Mouse (Mus musculus): ENCODE data around the gene Borcs6. TPM values are rescaled to one million over a fixed set of nuclear protein-coding genes. Genes with fewer than 3 reads are reported as not detected.

Borcs6 gene
- total and polyA plus RNA-seq, 3 experiments, result 9.2 to 9.3 TPM; not detected in 1

DNA sequence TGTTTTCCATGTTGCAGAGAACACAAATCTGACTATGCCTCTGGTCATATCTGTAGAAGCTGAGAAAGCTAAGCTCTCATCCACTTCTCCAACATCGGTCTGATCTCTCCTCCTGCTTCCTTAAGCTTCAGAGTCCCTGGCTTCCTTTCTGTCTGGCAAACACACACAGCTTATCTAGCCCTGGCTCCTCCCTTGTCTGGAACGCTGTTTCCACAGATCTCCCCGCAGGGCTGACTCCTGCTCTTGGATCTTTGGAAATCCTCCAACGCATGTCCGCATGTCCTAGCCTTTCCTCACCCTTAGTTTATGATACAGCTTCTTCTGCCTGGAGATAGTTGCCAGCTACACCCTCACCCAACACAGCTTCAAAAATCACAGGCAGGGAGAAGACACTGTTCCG, 8.1 kb downstream of the Borcs6 start:
- peaks cover 5% of the 10 kb centered on the region; the same call in 1 of the 2 replicates for H3K79me2 ChIP-seq (ENCODE audit: control insufficient read depth, insufficient read depth, low read length, poor library complexity)
- no peak overlapping the region for H3K9ac ChIP-seq (ENCODE audit: control insufficient read depth, low read depth, low read length, poor library complexity, severe bottlenecking)
- H3K9me3 ChIP-seq (replicated peaks; ENCODE audit: insufficient read depth, low read length), result no peaks in the 10 kb centered on the region
- no peak overlapping the region for H3K4me3 ChIP-seq (ENCODE audit: control insufficient read depth in 1 of 2, insufficient read depth in 1 of 2, low read depth in 2 of 2, low read length in 2 of 2)
- no peak for DNase-seq (ENCODE audit: low read depth, low spot score)
- TF ChIP-seq ETS1 (IDR thresholded peaks at IDR 0.05; ENCODE audit: low read depth, low read length) (no peak), MAZ (IDR thresholded peaks at IDR 0.05; ENCODE audit: low read depth, low read length) (no peak), NRF1 (IDR thresholded peaks at IDR 0.05; ENCODE audit: insufficient read depth, low read depth, low read length, poor library complexity, severe bottlenecking) (no peak), ZC3H11A (IDR thresholded peaks at IDR 0.05; ENCODE audit: low read depth, low read length) (no peak), CHD1 (IDR thresholded peaks at IDR 0.05; ENCODE audit: low read depth, low read length) (no peak), NELFE (IDR thresholded peaks at IDR 0.05; ENCODE audit: low read depth, low read length) (no peak), SMC3 (IDR thresholded peaks at IDR 0.05; ENCODE audit: low read depth, low read length) (no peak), E2F4 (IDR thresholded peaks at IDR 0.05; ENCODE audit: borderline replicate concordance, low read depth, low read length) (no peak), TAL1 (IDR thresholded peaks at IDR 0.05; ENCODE audit: low read length) (no peak), MXI1 (IDR thresholded peaks at IDR 0.05; ENCODE audit: low read depth, low read length) (no peak), MAFK (IDR thresholded peaks at IDR 0.05; ENCODE audit: borderline replicate concordance, low read depth, low read length) (no peak), HCFC1 (IDR thresholded peaks at IDR 0.05; ENCODE audit: low read depth, low read length) (no peak), ELF1 (IDR thresholded peaks at IDR 0.05; ENCODE audit: low read depth, low read length) (no peak), SIN3A (IDR thresholded peaks at IDR 0.05; ENCODE audit: low read length) (no peak), EP300 (IDR thresholded peaks at IDR 0.05; ENCODE audit: low read depth in 1 of 2, low read length in 2 of 2) (no peak), BHLHE40 (IDR thresholded peaks at IDR 0.05; ENCODE audit: borderline replicate concordance, low read depth, low read length) (no peak)
- H3K27me3 ChIP-seq (ENCODE audit: control insufficient read depth in 1 of 2, insufficient read depth in 2 of 2, low read length in 2 of 2), result no peaks in the 10 kb centered on the region
- no peak overlapping the region for H3K27ac ChIP-seq (ENCODE audit: control insufficient read depth, low read depth, low read length)
- peaks cover 0 to 8% of the 10 kb centered on the region in 2 experiments; a peak in 1 of 4 replicates for H3K4me1 ChIP-seq (ENCODE audit: control insufficient read depth in 1 of 2, insufficient read depth in 2 of 2, low read length in 2 of 2)
- H3K36me3 ChIP-seq (ENCODE audit: control insufficient read depth in 1 of 2, insufficient read depth in 2 of 2, low read length in 2 of 2), result peaks cover 0 to 2% of the 10 kb centered on the region in 2 experiments; a peak in 1 of 4 replicates

DNA sequence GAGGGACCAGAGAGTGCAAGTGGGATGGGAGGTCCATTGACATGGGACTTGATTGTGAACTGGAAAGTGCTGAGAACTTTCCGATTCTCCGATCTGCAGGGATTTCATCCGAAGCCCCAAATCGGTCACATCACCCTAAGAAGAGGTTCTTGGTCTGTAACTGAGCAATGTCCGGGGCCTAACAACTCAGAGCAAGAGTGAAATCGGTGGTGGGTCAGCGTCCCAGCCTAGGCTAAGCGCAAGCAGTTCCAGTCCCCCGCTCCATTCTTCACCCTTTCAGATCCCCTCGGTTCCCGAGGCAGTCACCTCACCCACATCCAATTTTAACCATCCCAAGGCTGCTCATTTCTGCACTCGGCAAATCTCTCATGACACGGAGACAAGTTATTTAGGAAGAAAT, 10.6 kb downstream of the Borcs6 start:
- no peak for DNase-seq (ENCODE audit: low read depth, low spot score)
- peaks cover 5% of the 10 kb centered on the region; the same call in 1 of the 2 replicates for H3K79me2 ChIP-seq (ENCODE audit: control insufficient read depth, insufficient read depth, low read length, poor library complexity)
- TF ChIP-seq MYC (IDR thresholded peaks at IDR 0.05; ENCODE audit: low read depth, low read length), result no peak
- TF ChIP-seq E2F4 (IDR thresholded peaks at IDR 0.05; ENCODE audit: borderline replicate concordance, low read depth, low read length), result no peak
- no peak for TF ChIP-seq NELFE (IDR thresholded peaks at IDR 0.05; ENCODE audit: low read depth, low read length)
- no peak for TF ChIP-seq MAFK (IDR thresholded peaks at IDR 0.05; ENCODE audit: borderline replicate concordance, low read depth, low read length)
- TF ChIP-seq GATA1 (IDR thresholded peaks at IDR 0.05; ENCODE audit: low read depth, low read length), result no peak
- TF ChIP-seq ETS1 (IDR thresholded peaks at IDR 0.05; ENCODE audit: low read depth, low read length), result no peak
- no peak for TF ChIP-seq ELF1 (IDR thresholded peaks at IDR 0.05; ENCODE audit: low read depth, low read length)
- peak; percentile 73; the same call in 1 of the 2 replicates for TF ChIP-seq CHD1 (IDR thresholded peaks at IDR 0.05; ENCODE audit: low read depth, low read length)
- no peak for TF ChIP-seq CHD2 (IDR thresholded peaks at IDR 0.05; ENCODE audit: low read length)
- peak overlapping the region; percentile 79 for H3K9ac ChIP-seq (ENCODE audit: control insufficient read depth, low read depth, low read length, poor library complexity, severe bottlenecking)
- H3K27ac ChIP-seq (ENCODE audit: control insufficient read depth, low read depth, low read length), result peak overlapping the region; percentile 68
- H3K4me3 ChIP-seq (ENCODE audit: control insufficient read depth in 1 of 2, insufficient read depth in 1 of 2, low read depth in 2 of 2, low read length in 2 of 2), result peak overlapping the region; percentile 70 to 75
- peaks cover 0 to 2% of the 10 kb centered on the region in 2 experiments; a peak in 1 of 4 replicates for H3K36me3 ChIP-seq (ENCODE audit: control insufficient read depth in 1 of 2, insufficient read depth in 2 of 2, low read length in 2 of 2)
- H3K27me3 ChIP-seq (ENCODE audit: control insufficient read depth in 1 of 2, insufficient read depth in 2 of 2, low read length in 2 of 2), result no peaks in the 10 kb centered on the region
- no peaks in the 10 kb centered on the region for H3K9me3 ChIP-seq (replicated peaks; ENCODE audit: insufficient read depth, low read length)
- H3K4me1 ChIP-seq (ENCODE audit: control insufficient read depth in 1 of 2, insufficient read depth in 2 of 2, low read length in 2 of 2), result peaks cover 0 to 2% of the 10 kb centered on the region in 2 experiments; a peak in 1 of 4 replicates
